Mouse (Mus musculus) hindbrain, embryonic 11.5 days (tissue): ENCODE measurements around the gene Cyp2d22. TPM values are rescaled to one million over a fixed set of nuclear protein-coding genes. Genes with fewer than 3 reads are reported as not detected.

Experiments
- ATAC-seq: fragments of 200-750 bp; cut with Nextera tagmentation; 2 replicates; pipeline ENCODE4 v1.8.0; 2017; ENCODE audit warnings: mild to moderate bottlenecking, moderate TSS enrichment, moderate library complexity; ENCODE audit not compliant: low FRiP score
- DNase-seq: peaks from one replicate; pipeline ENCODE4 v3.0.0-alpha.2; 2015; ENCODE audit warnings: low spot score
- H3K27ac ChIP-seq: fragments of 300-500 bp; sonication (generic); 2 replicates; pipeline ENCODE4 v1.5.1; 2014; ENCODE audit warnings: mild to moderate bottlenecking, low read depth, low read length
- H3K27me3 ChIP-seq: fragments of 300-500 bp; sonication (generic); 2 replicates; pipeline ENCODE4 v1.6.1; 2014; ENCODE audit warnings: mild to moderate bottlenecking, low read length, moderate library complexity, mixed read lengths; ENCODE audit not compliant: control insufficient read depth, insufficient read depth
- H3K36me3 ChIP-seq: fragments of 300-500 bp; sonication (generic); 2 replicates; pipeline ENCODE4 v1.6.1; 2014; ENCODE audit warnings: mild to moderate bottlenecking, low read length, moderate library complexity, mixed read lengths; ENCODE audit not compliant: control insufficient read depth, insufficient read depth
- H3K4me1 ChIP-seq: fragments of 300-500 bp; sonication (generic); replicated peaks from 2 replicates; pipeline ENCODE4 v1.6.1; 2014; ENCODE audit warnings: low read length, mixed read lengths; ENCODE audit not compliant: control insufficient read depth, insufficient read depth
- H3K4me2 ChIP-seq: fragments of 300-500 bp; sonication (generic); replicated peaks from 2 replicates; pipeline ENCODE4 v1.6.1; 2014; ENCODE audit warnings: mild to moderate bottlenecking, low read depth, low read length
- H3K4me3 ChIP-seq: fragments of 300-500 bp; sonication (generic); 2 replicates; pipeline ENCODE4 v1.5.1; 2014; ENCODE audit warnings: low read depth, low read length
- H3K9ac ChIP-seq: fragments of 300-500 bp; sonication (generic); 2 replicates; pipeline ENCODE4 v1.6.1; 2014; ENCODE audit warnings: low read depth, low read length
- H3K9me3 ChIP-seq: fragments of 300-500 bp; sonication (generic); 2 replicates; pipeline ENCODE4 v1.6.1; 2016; ENCODE audit warnings: low read length; ENCODE audit not compliant: control insufficient read depth
- WGBS: fragments of 180-500 bp; shearing (Covaris S2); extraction: QIAGEN DNeasy Blood & Tissue Kit; methylation state at CpG from one replicate; pipeline ENCODE4 v1.1.7; 2014; 5-methylcytosine and 5-hydroxymethylcytosine counted together
- polyA plus RNA-seq: library from polyadenylated mRNA; unstranded; fragments of >200 nt; fragmentation: Nextera tagmentation; extraction: Ambion mirVana; gene quantifications from 2 replicates; pipeline ENCODE4 v1.2.1, GENCODE M21; 2014

The Cyp2d22 gene
- polyA plus RNA-seq, 1 experiment from 2014 or later: 2.1 TPM

GRCm38 (mm10) chr15:82380714-82381062 lies 628 bp upstream of the Cyp2d22 start:
- Histone ChIP-seq H3K9ac (peak overlapping the region; percentile 45; the same call in 1 of the 2 replicates), H3K9me3 (no peaks in the 10 kb centered on the region), H3K36me3 (no peaks in the 10 kb centered on the region), H3K27me3 (no peaks in the 10 kb centered on the region), H3K27ac (no peak overlapping the region), H3K4me2 (peak overlapping the region; percentile 59), H3K4me3 (peak overlapping the region; percentile 30), H3K4me1 (no peaks in the 10 kb centered on the region)
- WGBS: 39% methylated on average over 7 of the region's 7 CpGs
- DNase-seq (no peak), ATAC-seq (0 out of 2 replicates have a peak, but pooled peaks have one; percentile 4)

- WGBS: 18% methylated on average over 7 of the region's 7 CpGs
- H3K4me2 ChIP-seq: peak overlapping the region; percentile 59
- ATAC-seq (no peak), DNase-seq (no peak)
- H3K36me3 ChIP-seq: no peaks in the 10 kb centered on the region
- no peak overlapping the region for H3K27ac ChIP-seq
- H3K4me1 ChIP-seq: no peaks in the 10 kb centered on the region
- H3K4me3 ChIP-seq: peak overlapping the region; percentile 30
- H3K9ac ChIP-seq: no peak overlapping the region
- H3K27me3 ChIP-seq: no peaks in the 10 kb centered on the region
- H3K9me3 ChIP-seq: no peaks in the 10 kb centered on the region
These were observed 569 bp downstream of the Cyp2d22 start for GRCm38 (mm10) chr15:82379511-82379870.

GRCm38 (mm10) chr15:82378261-82379180 lies 1.5 kb downstream of the Cyp2d22 start:
- no peaks in the 10 kb centered on the region for H3K36me3 ChIP-seq
- 48% methylated on average over 15 of the region's 15 CpGs for whole genome bisulfite sequencing
- H3K9me3 ChIP-seq: no peaks in the 10 kb centered on the region
- H3K4me1 ChIP-seq: no peaks in the 10 kb centered on the region
- DNase-seq: no peak
- no peak overlapping the region for H3K4me3 ChIP-seq
- no peak overlapping the region for H3K9ac ChIP-seq
- ATAC-seq: no peak
- H3K27ac ChIP-seq: no peak overlapping the region
- no peaks in the 10 kb centered on the region for H3K27me3 ChIP-seq
- H3K4me2 ChIP-seq: no peak overlapping the region

- Histone ChIP-seq H3K27me3 (no peaks in the 10 kb centered on the region), H3K36me3 (no peaks in the 10 kb centered on the region), H3K4me3 (no peak overlapping the region), H3K27ac (no peak overlapping the region), H3K9ac (no peak overlapping the region), H3K4me1 (no peaks in the 10 kb centered on the region), H3K4me2 (no peak overlapping the region), H3K9me3 (no peaks in the 10 kb centered on the region)
- no peak for ATAC-seq
- WGBS: 78% methylated on average over 5 of the region's 5 CpGs
- DNase-seq: no peak
These were observed 2.4 kb downstream of the Cyp2d22 start for GRCm38 (mm10) chr15:82377701-82378100.

GRCm38 (mm10) chr15:82376393-82377138 lies 3.5 kb downstream of the Cyp2d22 start:
- Histone ChIP-seq H3K4me2 (no peak overlapping the region), H3K9ac (no peak overlapping the region), H3K4me1 (no peaks in the 10 kb centered on the region), H3K36me3 (no peaks in the 10 kb centered on the region), H3K4me3 (no peak overlapping the region), H3K9me3 (no peaks in the 10 kb centered on the region), H3K27ac (no peak overlapping the region), H3K27me3 (no peaks in the 10 kb centered on the region)
- WGBS: 70% methylated on average over 17 of the region's 17 CpGs
- DNase-seq (no peak), ATAC-seq (no peak)

- no peaks in the 10 kb centered on the region for H3K27me3 ChIP-seq
- no peaks in the 10 kb centered on the region for H3K36me3 ChIP-seq
- WGBS: 85% methylated on average over 9 of the region's 9 CpGs
- ATAC-seq (no peak), DNase-seq (no peak)
- H3K9ac ChIP-seq: no peak overlapping the region
- H3K27ac ChIP-seq: no peak overlapping the region
- H3K4me3 ChIP-seq: no peak overlapping the region
- H3K4me1 ChIP-seq: no peaks in the 10 kb centered on the region
- no peaks in the 10 kb centered on the region for H3K9me3 ChIP-seq
- H3K4me2 ChIP-seq: no peak overlapping the region
These were observed 4.2 kb downstream of the Cyp2d22 start for GRCm38 (mm10) chr15:82375855-82376254.

- Histone ChIP-seq H3K4me3 (no peak overlapping the region), H3K9me3 (no peaks in the 10 kb centered on the region), H3K36me3 (no peaks in the 10 kb centered on the region), H3K9ac (no peak overlapping the region), H3K27ac (no peak overlapping the region), H3K4me1 (no peaks in the 10 kb centered on the region), H3K4me2 (no peak overlapping the region), H3K27me3 (no peaks in the 10 kb centered on the region)
- ATAC-seq (no peak), DNase-seq (no peak)
- WGBS: 80% methylated on average over 5 of the region's 5 CpGs
These were observed 5.6 kb downstream of the Cyp2d22 start for GRCm38 (mm10) chr15:82374437-82374836.

GRCm38 (mm10) chr15:82372991-82373390 lies 7.1 kb downstream of the Cyp2d22 start:
- Histone ChIP-seq H3K27me3 (no peaks in the 10 kb centered on the region), H3K36me3 (no peaks in the 10 kb centered on the region), H3K4me2 (no peak overlapping the region), H3K4me1 (no peaks in the 10 kb centered on the region), H3K4me3 (no peak overlapping the region), H3K9ac (no peak overlapping the region), H3K27ac (no peak overlapping the region), H3K9me3 (no peaks in the 10 kb centered on the region)
- WGBS: 87% methylated on average over 5 of the region's 5 CpGs
- DNase-seq (no peak), ATAC-seq (no peak)
